Mouse (Mus musculus) G1E-ER4 (cell line): ENCODE measurements around the gene Taar2. TPM values are rescaled to one million over a fixed set of nuclear protein-coding genes. Genes with fewer than 3 reads are reported as not detected.

Source experiments
- GATA1 ChIP-seq: IDR thresholded peaks from one replicate; pipeline ENCODE4 v1.8.0; 2012; ENCODE audit warnings: low read length, inconsistent platforms
- polyA plus RNA-seq: library from polyadenylated mRNA; stranded (reverse); fragments of >175 nt; gene quantifications from 2 replicates; pipeline ENCODE4 v1.2.3, GENCODE M21; 2012

Gene Taar2
- polyA plus RNA-seq, 1 experiment: not detected

GRCm38 (mm10) chr10:23964921-23965610 lies 26.7 kb downstream of the Taar2 start:
- TF ChIP-seq GATA1: no peak

GRCm38 (mm10) chr10:23970656-23971165 lies 32.3 kb downstream of the Taar2 start, which contains the start of gene Taar5:
Gene Taar5 (plus strand): TSS chr10:23970706.
- no peak for TF ChIP-seq GATA1

- no peak for TF ChIP-seq GATA1
Measured at GRCm38 (mm10) chr10:23971256-23971655, 32.9 kb downstream of the Taar2 start.

GRCm38 (mm10) chr10:23977958-23978357 lies 39.6 kb downstream of the Taar2 start:
- TF ChIP-seq GATA1: no peak

- no peak for TF ChIP-seq GATA1
Measured at GRCm38 (mm10) chr10:23978901-23979705, 40.7 kb downstream of the Taar2 start.

GRCm38 (mm10) chr10:23985546-23985945 lies 47.2 kb downstream of the Taar2 start, which contains the start of gene Taar6:
Gene Taar6 (minus strand): TSS chr10:23985646.
- TF ChIP-seq GATA1: no peak

GRCm38 (mm10) chr10:23986419-23986818 lies 48.0 kb downstream of the Taar2 start:
- TF ChIP-seq GATA1: no peak

Other genes starting within 250 kb of the Taar2 start
- 671 and 1,310 TPM in 2 replicates for gene Rps12, start 151.3 kb upstream of the Taar2 start, polyA plus RNA-seq
- not detected in 2 replicates for gene Slc18b1, start 141.6 kb upstream of the Taar2 start, polyA plus RNA-seq
- not detected in 2 replicates for gene Vnn3, start 87.1 kb upstream of the Taar2 start, polyA plus RNA-seq
- not detected in 2 replicates for gene Vnn1, start 43.9 kb upstream of the Taar2 start, polyA plus RNA-seq
- not detected in 2 replicates for gene Taar1, start 18.2 kb upstream of the Taar2 start, polyA plus RNA-seq
- gene Taar3, start 11.0 kb downstream of the Taar2 start, polyA plus RNA-seq: not detected in 2 replicates
- gene Taar4, start 21.9 kb downstream of the Taar2 start, polyA plus RNA-seq: not detected in 2 replicates
- gene Taar5, start 32.1 kb downstream of the Taar2 start, polyA plus RNA-seq: not detected in 2 replicates
- not detected in 2 replicates for gene Taar6, start 47.1 kb downstream of the Taar2 start, polyA plus RNA-seq
- not detected in 2 replicates for gene Taar7a, start 54.9 kb downstream of the Taar2 start, polyA plus RNA-seq
- gene Taar7b, start 61.4 kb downstream of the Taar2 start, polyA plus RNA-seq: not detected in 2 replicates
- not detected in 2 replicates for gene Taar7d, start 88.7 kb downstream of the Taar2 start, polyA plus RNA-seq
- gene Taar7e, start 99.0 kb downstream of the Taar2 start, polyA plus RNA-seq: not detected in 2 replicates
- not detected in 2 replicates for gene Taar7f, start 110.9 kb downstream of the Taar2 start, polyA plus RNA-seq
- gene Taar8a, start 137.9 kb downstream of the Taar2 start, polyA plus RNA-seq: not detected in 2 replicates
- not detected in 2 replicates for gene Taar8b, start 153.7 kb downstream of the Taar2 start, polyA plus RNA-seq
- gene Taar8c, start 163.3 kb downstream of the Taar2 start, polyA plus RNA-seq: not detected in 2 replicates
- not detected in 2 replicates for gene Taar9, start 171.0 kb downstream of the Taar2 start, polyA plus RNA-seq
- 34.6 and 43.1 TPM in 2 replicates for gene Stx7, start 210.7 kb downstream of the Taar2 start, polyA plus RNA-seq